Mouse (Mus musculus): Measurements from ENCODE around the gene Sulf2.

DNA sequence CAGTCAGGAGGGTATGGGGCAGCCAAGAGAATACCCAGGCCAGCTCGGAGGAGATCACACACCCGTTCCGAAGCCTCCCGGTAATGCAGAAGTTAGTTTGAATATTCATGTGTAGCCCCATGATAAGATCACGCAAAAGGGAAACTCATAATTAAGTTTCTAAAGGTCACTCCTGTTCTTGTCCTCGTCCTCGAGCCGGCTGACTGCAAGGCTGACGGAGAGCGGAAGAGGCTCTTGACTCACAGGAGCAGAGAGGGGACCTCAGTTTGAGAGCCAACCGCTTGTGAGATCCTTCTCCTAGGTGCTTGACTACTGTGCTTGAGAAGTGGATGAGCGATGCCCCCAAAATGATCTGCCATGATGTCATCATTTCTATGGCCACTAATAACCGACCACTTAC, 48.7 kb upstream of the Sulf2 start:
- TF ChIP-seq CTCF (IDR thresholded peaks at IDR 0.05; ENCODE audit: borderline replicate concordance, insufficient read depth, low read depth, low read length) (no peak), POLR2A (IDR thresholded peaks at IDR 0.05; ENCODE audit: borderline replicate concordance, insufficient read depth, low read length) (no peak)
